Mouse (Mus musculus) cortical plate, adult 2 months (tissue): ENCODE measurements around the gene Unc79. TPM values are rescaled to one million over a fixed set of nuclear protein-coding genes. Genes with fewer than 3 reads are reported as not detected.

ENCODE experiments used
- H3K27ac ChIP-seq: fragments of 200-500 bp; 2 replicates; pipeline ENCODE4 v1.5.1; 2012; ENCODE audit warnings: low read length, control low read depth, inconsistent platforms; ENCODE audit not compliant: insufficient read depth
- H3K4me1 ChIP-seq: fragments of 200-500 bp; 2 replicates; pipeline ENCODE4 v1.6.1; 2011; ENCODE audit warnings: low read length; ENCODE audit not compliant: control insufficient read depth, insufficient read depth
- H3K4me3 ChIP-seq: fragments of 200-500 bp; 2 replicates; pipeline ENCODE4 v1.5.1; 2011; ENCODE audit warnings: mild to moderate bottlenecking, low read length, control low read depth; ENCODE audit not compliant: insufficient read depth
- CTCF ChIP-seq: fragments of 200-500 bp; IDR thresholded peaks from 2 replicates; pipeline ENCODE4 v1.5.1; 2011; ENCODE audit warnings: mild to moderate bottlenecking, control low read depth, low read length; ENCODE audit not compliant: insufficient read depth; ENCODE audit errors: extremely low read depth
- POLR2A ChIP-seq: fragments of 200-500 bp; IDR thresholded peaks from 2 replicates; pipeline ENCODE4 v1.6.1; 2011; ENCODE audit warnings: mild to moderate bottlenecking, low read length, control low read depth; ENCODE audit not compliant: insufficient read depth; ENCODE audit errors: extremely low read depth
- polyA plus RNA-seq: library from polyadenylated mRNA; depleted of rRNA; stranded (reverse); fragments of >200 nt; gene quantifications from 2 replicates; pipeline ENCODE4 v1.2.3, GENCODE M21; 2012; rRNA removed

Unc79 gene
- polyA plus RNA-seq, 1 experiment, result 40.3 TPM

- TF ChIP-seq CTCF (no peak), POLR2A (no peak)
- no peak overlapping the region for H3K4me3 ChIP-seq
- no peak overlapping the region for H3K27ac ChIP-seq
Observed at GRCm38 (mm10) chr12:103215877-103216610, 267.4 kb downstream of the Unc79 start.

GRCm38 (mm10) chr12:103223671-103224070 is 275.0 kb downstream of the Unc79 start:
- no peaks in the 10 kb centered on the region for H3K4me1 ChIP-seq
- TF ChIP-seq CTCF (no peak), POLR2A (no peak)
- no peak overlapping the region for H3K4me3 ChIP-seq
- H3K27ac ChIP-seq, result no peak overlapping the region

More at GRCm38 (mm10) chr12:103215877-103216610, 267.4 kb downstream of the Unc79 start:
- H3K4me1 ChIP-seq, result no peaks in the 10 kb centered on the region; the same call in 1 of the 2 replicates

- TF ChIP-seq POLR2A, result no peak
- TF ChIP-seq CTCF, result no peak
- Histone ChIP-seq H3K27ac (no peak overlapping the region), H3K4me3 (no peak overlapping the region), H3K4me1 (no peaks in the 10 kb centered on the region)
Observed at GRCm38 (mm10) chr12:103226121-103226520, 277.5 kb downstream of the Unc79 start.

- no peak overlapping the region for H3K27ac ChIP-seq
- no peak overlapping the region for H3K4me3 ChIP-seq
- H3K4me1 ChIP-seq, result no peaks in the 10 kb centered on the region
- no peak for TF ChIP-seq POLR2A
- no peak for TF ChIP-seq CTCF
Observed at GRCm38 (mm10) chr12:103229058-103229457, 280.4 kb downstream of the Unc79 start.

Other genes starting within 250 kb of the Unc79 start
- gene Itpk1, start 243.9 kb upstream of the Unc79 start, polyA plus RNA-seq, result 42.6 and 42.7 TPM in 2 replicates
- 10.7 and 11.0 TPM in 2 replicates for gene Moap1, start 205.2 kb upstream of the Unc79 start, polyA plus RNA-seq
- 3.9 and 4.0 TPM in 2 replicates for gene Tmem251, start 205.1 kb upstream of the Unc79 start, polyA plus RNA-seq
- not detected in 2 replicates for gene Gm28051, start 191.1 kb upstream of the Unc79 start, polyA plus RNA-seq
- gene Gon7, start 191.1 kb upstream of the Unc79 start, polyA plus RNA-seq, result 10.8 and 11.2 TPM in 2 replicates
- 31.7 and 33.6 TPM in 2 replicates for gene Ubr7, start 190.9 kb upstream of the Unc79 start, polyA plus RNA-seq
- gene Gm20604, start 190.2 kb upstream of the Unc79 start, polyA plus RNA-seq, result 29.1 and 29.2 TPM in 2 replicates
- gene Btbd7, start 70.4 kb upstream of the Unc79 start, polyA plus RNA-seq, result 12.3 and 12.4 TPM in 2 replicates
- gene Cox8c, start 49.5 kb upstream of the Unc79 start, polyA plus RNA-seq, result not detected in 2 replicates